Mouse (Mus musculus): ENCODE measurements at regions not wholly inside any gene's neighbourhood (a gene's known extent, or its start where the extent isn't known, plus 50 kb on each side); places are given as distances from the start of the nearest gene placed in this dataset.

DNA sequence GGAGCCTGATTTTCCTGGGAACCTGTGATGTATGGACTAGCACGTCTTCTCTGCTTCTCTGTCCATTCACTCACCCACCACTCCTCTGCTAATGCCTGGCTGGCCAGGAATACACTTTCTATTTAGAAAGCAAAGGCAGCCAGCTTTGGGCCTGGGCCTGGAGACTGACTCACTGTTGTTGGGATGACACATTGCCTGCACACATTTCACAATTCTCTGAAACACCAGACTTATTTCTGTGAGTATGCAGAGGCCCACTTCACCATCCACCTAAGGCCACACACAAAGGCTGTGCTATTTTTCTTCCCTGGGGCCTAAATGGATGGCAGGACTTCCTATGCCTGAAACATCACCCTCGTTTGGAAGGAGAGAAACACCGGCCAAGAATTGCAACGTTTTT is 199.7 kb upstream of the Klf4 start:
- no peak overlapping the region for H3K4me2 ChIP-seq (ENCODE audit: low read depth, low read length)
- H3K36me3 ChIP-seq (ENCODE audit: insufficient read depth, low read length), result no peaks in the 10 kb centered on the region
- 35% methylated on average over 4 of the region's 4 CpGs for WGBS
- ATAC-seq, result no peak
- H3K9ac ChIP-seq (replicated peaks; ENCODE audit: low read length), result no peak overlapping the region
- no peak for TF ChIP-seq CTCF (IDR thresholded peaks at IDR 0.05; ENCODE audit: low read depth)
- H3K4me3 ChIP-seq (ENCODE audit: low read length), result no peak overlapping the region
- H3K27me3 ChIP-seq (ENCODE audit: insufficient read depth, low read length), result no peaks in the 10 kb centered on the region
- no peaks in the 10 kb centered on the region for H3K4me1 ChIP-seq (ENCODE audit: insufficient read depth, low read length)
- H3K9me3 ChIP-seq (ENCODE audit: low read length), result no peaks in the 10 kb centered on the region
- peak; percentile 38 for DNase-seq (ENCODE audit: low spot score)
- peak overlapping the region; percentile 16; the same call in 1 of the 2 replicates for H3K27ac ChIP-seq

DNA sequence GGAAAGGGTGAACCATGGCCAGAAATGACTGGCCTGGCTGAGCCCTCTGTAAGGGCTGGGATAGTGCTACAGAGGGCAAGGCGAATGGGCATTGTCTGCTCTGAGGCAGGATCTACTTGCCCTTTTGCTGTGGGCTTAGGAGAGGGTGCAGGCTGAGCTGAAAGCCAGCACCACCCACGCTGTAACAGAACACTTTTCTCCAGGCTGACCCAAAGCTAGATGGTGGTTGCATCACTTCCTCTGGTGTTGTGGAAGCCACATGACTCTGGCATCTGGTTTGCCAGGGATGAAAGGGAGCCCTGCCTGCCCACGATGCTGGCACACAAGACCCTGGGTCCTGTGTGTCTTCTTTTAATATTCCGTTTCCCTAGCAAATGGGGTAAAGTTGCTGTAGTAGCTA is 198.0 kb upstream of the Klf4 start:
- 83% methylated on average over 4 of the region's 4 CpGs for WGBS
- Histone ChIP-seq H3K4me3 (ENCODE audit: low read length) (no peak overlapping the region), H3K27ac (no peak overlapping the region), H3K4me2 (ENCODE audit: low read depth, low read length) (no peak overlapping the region), H3K9ac (replicated peaks; ENCODE audit: low read length) (no peak overlapping the region), H3K27me3 (ENCODE audit: insufficient read depth, low read length) (no peaks in the 10 kb centered on the region), H3K4me1 (ENCODE audit: insufficient read depth, low read length) (no peaks in the 10 kb centered on the region), H3K9me3 (ENCODE audit: low read length) (no peaks in the 10 kb centered on the region), H3K36me3 (ENCODE audit: insufficient read depth, low read length) (no peaks in the 10 kb centered on the region)
- DNase-seq (ENCODE audit: low spot score), result no peak
- no peak for TF ChIP-seq CTCF (IDR thresholded peaks at IDR 0.05; ENCODE audit: low read depth)
- ATAC-seq, result no peak

DNA sequence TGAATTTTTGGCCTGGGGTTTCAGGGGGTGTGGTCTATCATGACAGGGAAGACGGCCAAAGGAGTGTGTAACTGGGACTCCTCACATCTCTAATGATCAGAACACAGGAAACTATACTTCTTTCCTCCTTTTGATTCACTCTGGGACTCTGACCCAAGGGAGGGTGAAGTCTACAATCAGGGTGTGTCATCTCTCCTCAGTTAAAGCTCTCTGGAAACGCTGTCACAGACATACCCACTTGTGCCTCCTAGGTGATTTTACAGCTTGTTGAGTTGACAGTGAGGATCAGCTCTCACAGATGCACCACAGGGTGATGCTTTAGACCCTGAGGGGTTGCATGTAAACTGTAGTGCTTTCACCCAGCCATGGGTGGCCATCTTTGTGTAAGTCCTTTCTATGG is 194.9 kb upstream of the Klf4 start:
- Histone ChIP-seq H3K4me1 (ENCODE audit: insufficient read depth, low read length) (no peaks in the 10 kb centered on the region), H3K27ac (no peak overlapping the region), H3K4me3 (ENCODE audit: low read length) (no peak overlapping the region), H3K9ac (replicated peaks; ENCODE audit: low read length) (no peak overlapping the region), H3K36me3 (ENCODE audit: insufficient read depth, low read length) (no peaks in the 10 kb centered on the region), H3K27me3 (ENCODE audit: insufficient read depth, low read length) (no peaks in the 10 kb centered on the region), H3K4me2 (ENCODE audit: low read depth, low read length) (no peak overlapping the region), H3K9me3 (ENCODE audit: low read length) (no peaks in the 10 kb centered on the region)
- DNase-seq (ENCODE audit: low spot score) (no peak), ATAC-seq (no peak)
- WGBS, result 98% methylated on average over 2 of the region's 2 CpGs
- no peak for TF ChIP-seq CTCF (IDR thresholded peaks at IDR 0.05; ENCODE audit: low read depth)

DNA sequence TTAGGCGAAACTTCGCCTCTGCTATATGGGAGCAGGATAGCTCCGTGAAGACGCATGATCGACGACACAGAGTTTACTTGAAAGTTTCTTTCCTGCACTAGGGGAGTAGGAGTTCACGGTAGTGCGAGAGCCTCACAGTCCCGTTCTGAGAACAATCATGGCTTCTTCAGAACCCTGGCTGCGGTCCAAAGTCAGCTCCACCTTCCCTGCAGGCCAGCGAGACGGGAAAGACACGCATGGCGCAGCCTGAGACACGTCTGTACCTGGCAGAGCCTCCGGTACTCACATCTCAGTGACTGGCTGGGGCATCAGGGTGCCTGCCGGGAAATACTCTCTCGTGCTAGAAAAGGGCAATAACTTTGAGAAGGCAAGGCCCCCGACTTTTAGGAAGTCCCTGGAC is 193.8 kb upstream of the Klf4 start:
- Histone ChIP-seq H3K4me2 (ENCODE audit: low read depth, low read length) (no peak overlapping the region), H3K9ac (replicated peaks; ENCODE audit: low read length) (no peak overlapping the region), H3K4me1 (ENCODE audit: insufficient read depth, low read length) (no peaks in the 10 kb centered on the region), H3K27ac (no peak overlapping the region), H3K4me3 (ENCODE audit: low read length) (no peak overlapping the region), H3K36me3 (ENCODE audit: insufficient read depth, low read length) (no peaks in the 10 kb centered on the region), H3K9me3 (ENCODE audit: low read length) (no peaks in the 10 kb centered on the region), H3K27me3 (ENCODE audit: insufficient read depth, low read length) (no peaks in the 10 kb centered on the region)
- no peak for ATAC-seq
- DNase-seq (ENCODE audit: low spot score), result no peak
- WGBS, result 67% methylated on average over 19 of the region's 19 CpGs
- no peak for TF ChIP-seq CTCF (IDR thresholded peaks at IDR 0.05; ENCODE audit: low read depth)

DNA sequence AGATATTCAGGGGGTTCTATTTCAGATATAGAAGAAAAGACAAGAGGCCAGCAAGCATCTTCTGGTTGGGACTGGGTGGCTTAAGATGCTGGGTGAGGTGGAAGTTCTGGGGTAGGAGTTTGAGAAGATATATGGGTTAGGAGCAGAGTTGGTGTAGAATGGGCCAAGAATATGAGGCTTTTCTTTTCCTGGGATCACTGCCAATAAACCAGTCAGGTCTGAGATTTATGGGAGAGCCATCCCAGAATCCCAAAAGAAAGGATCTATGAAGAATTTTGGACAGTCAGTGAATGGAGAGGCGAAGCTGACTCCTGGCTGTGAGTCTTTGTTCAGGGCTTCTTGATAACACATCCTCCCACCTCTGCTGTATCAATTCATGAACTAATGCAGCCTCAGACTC is 192.0 kb upstream of the Klf4 start:
- no peak for TF ChIP-seq CTCF (IDR thresholded peaks at IDR 0.05; ENCODE audit: low read depth)
- H3K27ac ChIP-seq, result no peak overlapping the region
- H3K27me3 ChIP-seq (ENCODE audit: insufficient read depth, low read length), result no peaks in the 10 kb centered on the region
- H3K9ac ChIP-seq (replicated peaks; ENCODE audit: low read length), result no peak overlapping the region
- ATAC-seq (no peak), DNase-seq (ENCODE audit: low spot score) (no peak)
- no peak overlapping the region for H3K4me2 ChIP-seq (ENCODE audit: low read depth, low read length)
- no peaks in the 10 kb centered on the region for H3K9me3 ChIP-seq (ENCODE audit: low read length)
- WGBS, result 87% methylated on average over 1 of the region's 1 CpGs
- no peak overlapping the region for H3K4me3 ChIP-seq (ENCODE audit: low read length)
- H3K36me3 ChIP-seq (ENCODE audit: insufficient read depth, low read length), result no peaks in the 10 kb centered on the region
- no peaks in the 10 kb centered on the region for H3K4me1 ChIP-seq (ENCODE audit: insufficient read depth, low read length)

DNA sequence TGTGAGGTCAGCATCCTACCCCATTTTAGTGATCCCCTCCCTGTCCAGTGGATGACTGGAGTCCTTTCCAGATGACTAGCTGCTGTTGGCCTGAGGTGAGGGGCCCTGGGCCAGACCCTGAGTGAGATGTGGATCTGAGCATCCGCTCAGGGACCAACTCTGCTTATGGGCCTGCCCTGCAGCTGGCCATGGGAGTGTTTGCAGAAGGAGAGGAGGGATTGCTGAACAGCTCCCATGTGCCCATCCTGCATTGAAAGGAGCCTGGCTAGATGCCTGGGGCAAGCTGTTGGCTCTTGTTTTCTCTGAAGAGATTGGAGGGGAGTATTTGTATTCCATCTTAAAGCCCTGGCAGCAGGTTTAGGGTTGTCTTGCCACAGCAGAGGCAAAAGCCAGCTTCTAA is 190.9 kb upstream of the Klf4 start:
- no peaks in the 10 kb centered on the region for H3K4me1 ChIP-seq (ENCODE audit: insufficient read depth, low read length)
- H3K4me2 ChIP-seq (ENCODE audit: low read depth, low read length), result no peak overlapping the region
- H3K9me3 ChIP-seq (ENCODE audit: low read length), result no peaks in the 10 kb centered on the region
- DNase-seq (ENCODE audit: low spot score) (peak; percentile 81), ATAC-seq (peak; percentile 83)
- no peak overlapping the region for H3K27ac ChIP-seq
- H3K27me3 ChIP-seq (ENCODE audit: insufficient read depth, low read length), result no peaks in the 10 kb centered on the region
- TF ChIP-seq CTCF (IDR thresholded peaks at IDR 0.05; ENCODE audit: low read depth), result no peak
- WGBS, result 53% methylated on average over 1 of the region's 1 CpGs
- no peak overlapping the region for H3K4me3 ChIP-seq (ENCODE audit: low read length)
- H3K36me3 ChIP-seq (ENCODE audit: insufficient read depth, low read length), result no peaks in the 10 kb centered on the region
- H3K9ac ChIP-seq (replicated peaks; ENCODE audit: low read length), result no peak overlapping the region

DNA sequence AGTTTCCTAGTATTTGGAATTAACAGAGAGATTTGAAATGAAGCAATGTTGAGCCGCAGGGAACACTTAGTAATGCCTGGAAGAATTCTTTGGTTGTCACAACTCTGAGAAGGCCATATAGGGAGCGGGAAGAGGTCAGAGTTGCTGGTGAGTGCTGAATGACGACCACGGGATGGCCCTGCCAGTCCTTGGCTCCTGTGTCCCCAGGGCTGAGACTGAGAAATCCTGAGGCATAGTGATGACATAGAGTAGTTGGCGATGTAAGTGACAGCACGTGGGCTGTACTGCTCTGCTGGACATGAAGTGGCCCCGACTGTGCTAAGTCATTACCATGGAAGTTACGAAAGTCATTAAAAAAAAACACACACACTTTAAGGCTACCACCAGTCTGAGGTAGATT is 190.1 kb upstream of the Klf4 start:
- 51% methylated on average over 8 of the region's 8 CpGs for WGBS
- Histone ChIP-seq H3K9ac (replicated peaks; ENCODE audit: low read length) (no peak overlapping the region), H3K27me3 (ENCODE audit: insufficient read depth, low read length) (no peaks in the 10 kb centered on the region), H3K36me3 (ENCODE audit: insufficient read depth, low read length) (no peaks in the 10 kb centered on the region), H3K4me3 (ENCODE audit: low read length) (no peak overlapping the region), H3K4me2 (ENCODE audit: low read depth, low read length) (no peak overlapping the region), H3K27ac (no peak overlapping the region), H3K4me1 (ENCODE audit: insufficient read depth, low read length) (no peaks in the 10 kb centered on the region), H3K9me3 (ENCODE audit: low read length) (no peaks in the 10 kb centered on the region)
- ATAC-seq (no peak), DNase-seq (ENCODE audit: low spot score) (no peak)
- TF ChIP-seq CTCF (IDR thresholded peaks at IDR 0.05; ENCODE audit: low read depth), result no peak

All from hindbrain, postnatal 0 days (tissue).